Mouse (Mus musculus) cerebellum, adult 2 months (tissue): ENCODE measurements around the gene Ankrd35.

ENCODE experiments used
- CTCF ChIP-seq: fragments of 200-500 bp; IDR thresholded peaks from 2 replicates; pipeline ENCODE4 v1.5.1; 2011; ENCODE audit warnings: low read depth, mild to moderate bottlenecking, control low read depth, low read length, moderate library complexity, borderline replicate concordance; ENCODE audit not compliant: insufficient read depth
- POLR2A ChIP-seq: fragments of 200-500 bp; IDR thresholded peaks from 2 replicates; pipeline ENCODE4 v1.6.1; 2011; ENCODE audit warnings: low read length, control low read depth, borderline replicate concordance; ENCODE audit not compliant: insufficient read depth

DNA sequence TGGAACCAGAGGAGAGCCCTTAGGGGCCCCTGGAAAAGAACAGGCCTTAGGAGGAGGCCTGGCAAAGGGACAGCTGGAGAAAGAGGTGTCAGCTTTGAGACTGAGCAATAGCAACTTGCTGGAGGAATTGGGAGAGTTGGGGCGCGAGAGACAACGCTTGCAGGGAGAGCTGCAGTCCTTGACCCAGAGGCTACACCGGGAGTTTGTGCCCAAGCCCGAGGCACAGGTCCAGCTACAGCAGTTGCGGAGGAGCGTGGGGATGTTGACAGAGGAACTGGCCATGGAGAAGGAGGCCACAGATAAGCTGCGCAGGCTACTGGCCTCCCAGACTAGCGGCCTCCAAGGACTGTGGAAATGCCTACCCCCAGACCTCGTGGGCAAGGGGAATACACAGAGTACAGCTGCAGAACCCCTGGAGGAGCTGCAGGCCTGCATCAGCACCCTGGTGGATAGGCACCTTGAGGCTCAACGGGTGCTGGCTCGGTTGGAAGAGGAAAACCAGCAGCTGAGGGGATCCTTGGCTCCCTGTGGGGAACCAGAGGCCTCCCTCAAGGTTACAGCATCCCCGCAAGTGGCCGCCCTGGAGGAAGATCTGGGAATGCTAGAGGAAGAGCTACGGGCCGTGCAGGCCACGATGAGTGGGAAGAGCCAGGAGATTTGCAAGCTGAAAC is 14.4 kb downstream of the Ankrd35 start:
- TF ChIP-seq CTCF (no peak), POLR2A (no peak)
